Mouse (Mus musculus) bone marrow, adult 2 months (tissue): ENCODE data around the gene Ndufb4. TPM values are rescaled to one million over a fixed set of nuclear protein-coding genes. Genes with fewer than 3 reads are reported as not detected.

Source experiments
- H3K27ac ChIP-seq: fragments of 200-500 bp; 2 replicates; pipeline ENCODE4 v1.5.1; 2012; ENCODE audit warnings: low read depth, mild to moderate bottlenecking, control low read depth, inconsistent platforms, low read length; ENCODE audit not compliant: control insufficient read depth, poor library complexity, insufficient read depth
- H3K4me1 ChIP-seq: fragments of 200-500 bp; 2 replicates; pipeline ENCODE4 v1.6.1; 2011; ENCODE audit warnings: low read length; ENCODE audit not compliant: control insufficient read depth, insufficient read depth
- H3K4me3 ChIP-seq: fragments of 200-500 bp; replicated peaks from 2 replicates; pipeline ENCODE3; 2011; ENCODE audit warnings: mild to moderate bottlenecking, low read depth, low read length, control low read depth; ENCODE audit not compliant: control insufficient read depth
- CTCF ChIP-seq: fragments of 200-500 bp; IDR thresholded peaks from 2 replicates; pipeline ENCODE4 v1.5.1; 2011; ENCODE audit warnings: low read length, control low read depth; ENCODE audit not compliant: control insufficient read depth, insufficient read depth
- POLR2A ChIP-seq: fragments of 200-500 bp; IDR thresholded peaks from 2 replicates; pipeline ENCODE4 v1.6.1; 2011; ENCODE audit warnings: low read depth, mild to moderate bottlenecking, control low read depth, low read length, borderline replicate concordance; ENCODE audit not compliant: control insufficient read depth
- WGBS: fragments of 180-500 bp; shearing (Covaris S2); methylation state at CpG from one replicate; pipeline ENCODE4 v1.1.7; 2018; 5-methylcytosine and 5-hydroxymethylcytosine counted together
- polyA plus RNA-seq: library from polyadenylated mRNA; stranded (reverse); fragments of >200 nt; gene quantifications from 2 replicates; pipeline ENCODE4 v1.2.4, GENCODE M21; 2011; ENCODE audit warnings: low replicate concordance; ENCODE audit not compliant: missing spikeins, insufficient read depth, insufficient read length

Ndufb4 gene
- polyA plus RNA-seq, 1 experiment: 78.8 TPM

DNA sequence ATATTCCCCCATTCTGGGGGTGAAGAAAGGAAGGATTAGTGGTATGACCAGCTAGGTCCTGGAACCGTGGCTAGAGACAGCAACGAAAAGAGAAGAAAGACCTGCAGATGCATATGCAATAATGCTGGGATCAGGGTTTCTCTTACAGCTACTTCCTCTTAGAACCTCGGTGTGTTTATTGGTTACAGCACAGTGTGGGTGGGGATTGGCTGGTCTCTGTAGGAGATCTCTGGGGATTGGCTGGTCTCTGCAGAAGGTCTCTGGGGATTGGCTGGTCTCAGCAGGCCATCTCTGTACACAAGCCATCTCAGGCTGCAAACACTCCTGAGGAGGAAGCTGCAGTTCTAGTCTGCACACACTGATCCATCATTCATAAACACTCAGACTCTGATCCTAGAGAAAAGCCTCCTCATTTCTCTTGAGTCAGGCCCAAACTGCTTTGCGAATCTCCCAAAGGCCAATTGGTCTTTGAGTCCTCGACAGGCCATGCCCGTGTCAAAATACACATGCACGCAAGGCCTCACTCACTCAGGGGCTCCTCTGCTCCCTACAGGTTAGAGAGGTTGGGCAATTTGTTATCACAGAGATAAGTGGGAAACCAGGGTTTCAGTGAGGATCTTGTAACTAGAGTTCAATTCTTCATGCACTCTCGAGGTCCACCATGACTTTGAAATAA lies 35.1 kb upstream of the Ndufb4 start:
- Histone ChIP-seq H3K27ac (no peak overlapping the region), H3K4me3 (no peak overlapping the region), H3K4me1 (no peaks in the 10 kb centered on the region; the same call in 1 of the 2 replicates)
- 46% methylated on average over 8 of the region's 8 CpGs for WGBS
- TF ChIP-seq CTCF (no peak), POLR2A (no peak)

DNA sequence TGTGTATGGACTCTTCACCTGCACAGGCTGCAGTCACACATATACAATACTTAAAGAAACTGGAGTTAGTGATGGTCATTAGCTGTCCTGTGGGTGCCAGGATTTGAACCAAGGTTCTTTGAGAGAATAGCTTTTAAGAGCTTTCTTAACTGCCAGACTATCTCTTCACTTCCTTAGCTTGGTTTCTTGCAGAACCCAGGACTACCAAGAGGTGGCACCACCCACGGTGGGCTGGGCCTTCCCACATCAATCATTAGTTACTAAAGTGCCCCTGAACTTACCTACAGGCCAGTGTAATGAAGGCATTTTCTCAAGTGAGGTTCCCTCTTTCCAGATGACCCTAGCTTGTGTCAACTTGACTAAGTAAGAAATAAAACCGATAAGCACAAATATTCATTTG lies 33.9 kb upstream of the Ndufb4 start:
- WGBS: 58% methylated on average over 2 of the region's 2 CpGs
- Histone ChIP-seq H3K27ac (no peak overlapping the region), H3K4me1 (no peaks in the 10 kb centered on the region; the same call in 1 of the 2 replicates), H3K4me3 (no peak overlapping the region)
- TF ChIP-seq POLR2A (no peak), CTCF (no peak)

DNA sequence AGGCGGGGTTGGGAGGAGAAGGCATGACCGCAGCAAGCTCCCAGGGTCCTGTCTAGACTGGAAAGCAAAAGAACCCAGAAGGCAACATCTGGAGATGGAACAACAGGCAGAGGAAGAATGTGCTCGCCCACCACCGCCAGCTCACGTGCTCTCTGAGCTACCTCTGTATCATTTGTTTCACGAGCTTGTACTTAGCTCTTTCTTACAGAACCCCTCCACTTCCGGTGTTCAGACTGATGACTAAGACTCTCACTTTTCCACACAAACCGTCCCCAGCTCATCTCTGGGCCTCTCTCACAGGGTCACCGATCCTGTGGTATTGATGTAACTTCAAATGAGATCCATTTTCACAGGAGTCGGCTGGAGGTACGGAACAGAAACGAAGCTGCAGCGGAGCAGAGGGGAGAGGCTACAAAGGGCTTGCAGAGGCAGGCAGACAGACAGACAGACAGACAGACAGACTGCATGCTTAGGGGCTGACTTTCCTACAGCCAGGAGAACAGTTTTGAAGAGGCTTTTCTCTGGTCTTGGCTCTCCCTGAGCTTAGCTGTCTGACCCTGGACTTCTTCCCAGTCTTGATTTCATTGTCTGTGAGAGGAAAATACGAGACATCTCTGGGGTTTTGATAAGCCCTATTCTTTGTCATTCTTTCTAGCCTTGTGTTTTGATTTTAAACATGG lies 33.2 kb upstream of the Ndufb4 start:
- TF ChIP-seq CTCF (no peak), POLR2A (no peak)
- Histone ChIP-seq H3K4me1 (no peaks in the 10 kb centered on the region; the same call in 1 of the 2 replicates), H3K4me3 (no peak overlapping the region), H3K27ac (no peak overlapping the region)
- 82% methylated on average over 14 of the region's 14 CpGs for WGBS

DNA sequence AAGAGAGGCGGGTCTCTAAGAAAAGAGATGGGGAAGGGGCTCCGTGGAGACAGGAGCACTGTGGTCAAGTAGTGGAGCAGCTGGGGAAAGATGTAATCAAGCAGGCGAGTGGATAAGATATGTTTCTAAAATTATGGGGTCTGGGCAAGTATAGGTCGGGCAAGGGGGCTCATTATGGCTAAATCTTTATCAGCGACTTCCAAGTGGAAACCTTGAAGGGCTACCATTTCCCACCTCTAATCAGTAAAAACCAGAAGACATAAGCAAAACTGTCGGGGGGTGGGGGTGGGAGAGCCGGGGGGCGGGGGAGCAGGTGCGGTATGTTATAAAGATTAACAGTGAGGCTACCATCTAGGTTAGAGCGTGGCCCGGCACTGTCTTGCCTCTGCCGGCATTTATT lies 32.6 kb upstream of the Ndufb4 start:
- Histone ChIP-seq H3K4me1 (no peaks in the 10 kb centered on the region; the same call in 1 of the 2 replicates), H3K4me3 (no peak overlapping the region), H3K27ac (no peak overlapping the region)
- no peak for TF ChIP-seq CTCF
- no peak for TF ChIP-seq POLR2A
- WGBS: 77% methylated on average over 12 of the region's 12 CpGs

DNA sequence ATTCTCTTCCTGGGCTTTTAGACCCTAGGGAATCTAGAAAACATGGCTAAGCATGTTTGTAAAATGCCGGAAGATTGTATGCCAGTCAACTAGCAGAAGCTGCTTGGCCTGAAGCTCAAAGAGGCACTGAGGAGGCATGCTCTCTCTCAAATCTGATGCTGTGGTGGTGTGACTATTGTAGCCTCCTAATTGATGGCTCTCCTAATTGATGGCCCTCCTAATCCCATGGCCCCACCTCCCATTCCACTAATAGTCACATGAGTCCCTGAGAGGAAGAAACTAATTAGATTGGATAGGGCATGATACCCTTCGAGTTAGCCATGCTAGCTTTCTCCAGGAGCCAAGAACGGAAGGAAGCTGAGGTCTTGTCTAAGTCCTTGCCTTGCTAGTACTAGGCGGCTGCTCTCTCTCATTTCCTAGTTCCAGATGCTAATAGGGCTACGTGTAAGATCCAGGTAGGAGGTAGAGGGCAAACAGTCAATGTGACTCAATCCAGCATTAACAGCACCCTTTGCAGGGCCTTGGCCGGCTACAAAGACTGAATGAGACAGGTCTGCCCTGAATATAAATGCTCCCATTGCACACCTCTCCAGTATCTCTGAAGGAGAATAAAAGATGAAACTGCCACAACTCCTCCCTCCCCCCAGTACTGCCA lies 31.8 kb upstream of the Ndufb4 start:
- Histone ChIP-seq H3K4me1 (no peaks in the 10 kb centered on the region; the same call in 1 of the 2 replicates), H3K27ac (no peak overlapping the region), H3K4me3 (no peak overlapping the region)
- WGBS: 83% methylated on average over 6 of the region's 6 CpGs
- no peak for TF ChIP-seq POLR2A
- no peak for TF ChIP-seq CTCF

DNA sequence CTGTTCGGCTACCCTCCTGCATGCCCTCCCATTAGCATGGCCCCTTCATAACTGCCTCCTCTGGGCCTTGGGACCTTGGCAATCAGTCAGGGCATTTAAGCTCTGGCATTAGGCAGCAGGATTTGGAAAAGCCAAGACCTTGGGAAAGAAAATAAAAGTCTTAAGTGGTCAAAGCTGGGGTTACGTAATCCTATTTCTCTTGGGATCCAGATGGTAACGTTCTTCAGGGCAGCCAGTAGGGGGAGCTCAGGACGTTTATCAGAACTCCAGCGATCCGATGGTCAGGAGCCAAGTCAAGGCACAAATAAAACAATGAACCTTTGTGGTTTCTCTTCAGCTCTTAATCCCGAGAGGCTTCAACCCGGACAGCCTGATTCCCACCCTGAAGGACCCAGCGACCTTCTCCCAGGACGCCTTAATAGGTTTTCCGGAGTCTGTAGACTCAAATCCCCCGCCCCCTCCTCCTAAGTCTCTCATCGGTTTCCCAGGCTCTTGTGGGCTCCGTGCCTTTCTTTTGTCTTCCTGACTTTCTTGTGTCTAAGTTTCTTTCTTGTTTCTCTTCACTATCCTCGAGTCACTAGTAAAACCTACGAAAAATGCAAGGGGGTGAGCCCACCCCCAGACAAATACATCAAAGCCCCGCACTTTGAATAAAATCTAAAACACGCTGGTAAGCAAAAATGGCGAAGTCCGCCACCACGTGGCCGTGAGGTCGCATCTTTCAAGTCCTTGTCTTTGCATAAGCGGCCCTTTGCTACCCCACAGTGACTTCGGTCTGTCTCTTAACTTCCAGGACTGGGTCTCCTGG lies 30.6 kb upstream of the Ndufb4 start:
- peak overlapping the region; percentile 54 for H3K4me3 ChIP-seq
- no peaks in the 10 kb centered on the region for H3K4me1 ChIP-seq
- H3K27ac ChIP-seq: no peak overlapping the region
- TF ChIP-seq POLR2A (no peak), CTCF (peak; percentile 71)
- WGBS: 2% methylated on average over 25 of the region's 25 CpGs

DNA sequence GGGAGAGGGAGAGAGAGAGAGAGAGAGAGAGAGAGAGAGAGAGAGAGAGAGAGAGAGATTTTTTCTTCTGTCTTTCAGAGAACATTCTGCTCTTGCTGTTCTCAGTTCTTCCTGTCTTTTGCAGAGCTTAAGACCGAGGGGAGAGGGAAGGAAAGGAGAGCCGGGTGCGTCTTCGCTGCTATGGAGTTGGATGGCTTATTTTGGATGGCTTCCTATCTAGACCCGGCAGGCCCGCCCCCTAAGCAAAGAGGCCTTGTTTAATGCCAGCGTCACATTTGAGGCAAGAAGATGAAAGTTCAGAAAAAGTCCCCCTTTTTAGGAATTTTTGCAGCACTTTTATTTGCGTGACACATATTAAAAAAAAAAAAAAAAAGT lies 30.0 kb upstream of the Ndufb4 start:
- no peak overlapping the region for H3K27ac ChIP-seq
- H3K4me1 ChIP-seq: no peaks in the 10 kb centered on the region
- TF ChIP-seq CTCF: no peak
- TF ChIP-seq POLR2A: no peak
- 19% methylated on average over 8 of the region's 8 CpGs for WGBS
- H3K4me3 ChIP-seq: no peak overlapping the region
